Comparison of ENCODE assay signal across 8 mouse cellular contexts in the genomic region with DNA sequence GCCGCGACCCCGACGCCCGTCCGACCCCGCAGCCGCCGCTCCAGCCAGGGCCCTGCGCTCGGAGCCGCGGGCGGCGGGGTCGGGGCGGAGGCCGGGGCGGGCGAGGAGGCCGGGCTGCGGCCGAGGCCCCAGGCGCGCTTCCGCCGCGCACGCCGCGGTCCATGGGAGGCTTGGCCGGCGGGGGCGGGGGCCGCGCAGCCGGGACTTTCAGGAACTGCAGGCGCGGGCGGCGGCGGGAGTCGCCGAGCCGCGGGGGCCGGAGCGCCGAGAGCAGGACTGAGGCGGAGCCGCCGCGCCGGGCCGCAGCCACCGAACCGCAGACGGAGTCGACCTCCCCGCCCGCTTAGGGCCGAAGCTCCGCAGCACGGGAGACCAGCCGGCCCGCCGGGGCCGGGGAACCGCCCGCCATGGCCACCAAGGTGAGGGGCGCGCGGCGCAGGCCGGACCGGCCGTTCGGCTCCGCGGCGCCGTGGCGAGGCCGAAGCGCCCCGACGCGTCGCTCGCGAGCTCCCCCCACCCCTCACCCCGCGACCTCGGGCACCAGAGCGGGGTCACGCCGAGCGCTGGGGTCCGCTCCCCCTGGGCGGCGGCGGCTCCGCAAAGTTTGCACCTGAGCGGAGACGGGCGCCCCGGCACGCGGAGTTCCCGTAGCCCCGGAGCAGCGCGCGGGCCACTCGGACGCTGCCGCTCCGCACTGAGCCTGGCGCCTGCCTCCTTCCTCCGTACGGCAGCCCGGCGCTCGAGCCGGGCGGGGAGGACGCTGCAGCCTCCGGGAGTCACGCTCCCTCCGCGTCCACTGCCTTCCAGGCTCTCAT. TPM values are rescaled to one million over a fixed set of nuclear protein-coding genes. Genes with fewer than 3 reads are reported as not detected.
DNase-seq lines count a peak whose midpoint lies in the region; ATAC-seq lines count a peak whose summit lies in the region.

Gene Snx9 (plus strand): TSS at position 202 of the 815 bp plus-strand sequence.

- H3K27me3 ChIP-seq in hindbrain, embryonic 13.5 days = 0 out of 2 replicates have a peak, but pooled peaks cover 3% of the 10 kb centered on the region

- H3K9me3 ChIP-seq in hindbrain, embryonic 13.5 days = no peaks in the 10 kb centered on the region

- H3K9ac ChIP-seq in hindbrain, embryonic 13.5 days = peak within 1 kb of the TSS; percentile 88

- no peaks in the 10 kb centered on the region for H3K36me3 ChIP-seq in hindbrain, embryonic 13.5 days

- peak; percentile 76 for DNase-seq in MN1 (ENCODE audit: low spot score)
- peak; percentile 84 to 87 for DNase-seq in cerebellum, postnatal 10 days
- DNase-seq in frontal cortex, postnatal 36 days (ENCODE audit: low spot score in 2 of 2) = peak; percentile 42 to 58
- DNase-seq in layer of hippocampus, postnatal 36 days = peak; percentile 53 to 59
- peak; percentile 82 for DNase-seq in lung, postnatal 36 days
- DNase-seq in retina, postnatal 7 days (ENCODE audit: low read depth, low spot score) = peak; percentile 46
- peak; percentile 63 to 66 for DNase-seq in urinary bladder, adult 18-20 months (ENCODE audit: low spot score in 2 of 2)

- H3K4me2 ChIP-seq in hindbrain, embryonic 13.5 days = peak within 1 kb of the TSS; percentile 75

- 1% methylated on average over 83 of the region's 131 CpGs for WGBS in hindbrain, embryonic 13.5 days

- H3K27ac ChIP-seq in hindbrain, embryonic 13.5 days = peak within 1 kb of the TSS; percentile 95

- H3K4me1 ChIP-seq in hindbrain, embryonic 13.5 days (replicated peaks) = peaks cover 13% of the 10 kb centered on the region

- peak within 1 kb of the TSS; percentile 82 for H3K4me3 ChIP-seq in hindbrain, embryonic 13.5 days

- peak; percentile 85 for ATAC-seq in hindbrain, embryonic 13.5 days (ENCODE audit: low FRiP score)

RNA-seq across cellular contexts. Expression of gene Snx9, which starts in this region (rescaled TPM):
- 7.5 and 8.4 TPM in 2 replicates for polyA plus RNA-seq in hindbrain, embryonic 13.5 days (2015; fragmentation: Nextera tagmentation; extraction: Ambion mirVana)
- total RNA-seq in layer of hippocampus, postnatal 36 days (2021) = 10 to 100 TPM; 13.8 to 14.7 TPM

Comparison
In these comparisons a context has a peak if more than half of its experiments do, and no peak if none do; other contexts are left out.
1. Peak in every context shown above with its lines: DNase-seq, ATAC-seq, H3K4me3 ChIP-seq and H3K27ac ChIP-seq.